Mouse (Mus musculus): ENCODE results near the gene Cadps2.

DNA sequence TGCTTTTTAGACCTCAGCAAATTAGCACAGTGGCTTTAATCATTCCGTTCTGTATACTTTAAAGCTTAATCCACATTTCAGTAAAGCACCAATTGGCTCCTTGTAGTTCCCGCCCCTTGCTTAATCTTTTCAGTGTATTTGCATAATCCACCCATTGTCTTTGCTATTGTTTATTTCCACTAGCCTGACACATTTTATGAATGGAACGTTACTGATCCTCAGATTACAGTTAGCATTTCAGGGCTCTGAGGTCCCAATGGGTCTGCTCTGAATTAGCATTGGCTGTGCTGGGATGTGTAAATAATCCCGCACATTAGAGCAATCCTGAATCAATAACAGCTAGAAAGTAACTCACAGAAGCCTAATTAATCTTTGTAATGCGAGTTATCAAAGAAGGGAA lies 452.5 kb downstream of the Cadps2 start:
- no peak for TF ChIP-seq CTCF (IDR thresholded peaks at IDR 0.05; ENCODE audit: insufficient read depth, low read length)
- no peak for TF ChIP-seq POLR2A (IDR thresholded peaks at IDR 0.05; ENCODE audit: borderline replicate concordance, extremely low read depth, low read depth, low read length)
